In the genomic region with DNA sequence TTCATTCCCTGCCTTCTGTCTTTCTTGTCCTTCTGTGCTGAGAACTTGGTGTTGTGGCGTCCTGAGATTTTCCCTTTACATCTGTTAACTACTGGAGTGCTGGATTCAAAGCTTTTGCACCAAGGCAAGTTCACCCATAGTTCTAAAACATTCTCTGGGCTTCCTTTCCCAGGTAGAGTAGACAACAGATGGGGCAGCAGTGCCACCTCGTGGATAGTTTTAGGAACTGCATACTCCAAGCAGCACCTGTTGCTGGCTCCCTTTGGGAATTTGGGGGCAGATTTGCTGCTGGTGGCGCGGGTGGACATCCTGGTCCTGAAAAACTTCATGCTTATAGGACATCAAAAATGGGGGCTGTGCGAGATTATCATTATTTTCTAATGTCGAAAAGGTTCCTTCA, we compare ENCODE assay signal across 8 mouse cellular contexts.
A peak's percentile ranks its signal among the peaks of the same experiment; 100 is the strongest.
DNase-seq lines count a peak whose midpoint lies in the region; ATAC-seq and TF ChIP-seq lines count a peak whose summit lies in the region.

No protein-coding gene starts in this region.

- no peak for TF ChIP-seq POLR2A in cortical plate, adult 2 months (IDR thresholded peaks at IDR 0.05; ENCODE audit: extremely low read depth, insufficient read depth, low read length)
- TF ChIP-seq POLR2A in spleen, adult 2 months (IDR thresholded peaks at IDR 0.05; ENCODE audit: low read depth, low read length): no peak

- H3K4me3 ChIP-seq in cortical plate, adult 2 months (ENCODE audit: insufficient read depth, low read length): no peak overlapping the region
- no peak overlapping the region for H3K4me3 ChIP-seq in heart, postnatal 0 days (ENCODE audit: low read depth, low read length)
- no peak overlapping the region for H3K4me3 ChIP-seq in spleen, adult 2 months (ENCODE audit: extremely low read depth, insufficient read depth, insufficient read length)

- peak; percentile 92 for TF ChIP-seq CTCF in cortical plate, adult 2 months (IDR thresholded peaks at IDR 0.05; ENCODE audit: extremely low read depth, insufficient read depth, low read length)
- peak; percentile 94 for TF ChIP-seq CTCF in heart, postnatal 0 days (IDR thresholded peaks at IDR 0.05; ENCODE audit: low read depth)
- TF ChIP-seq CTCF in spleen, adult 2 months (IDR thresholded peaks at IDR 0.05; ENCODE audit: extremely low read depth, insufficient read depth, insufficient read length, insufficient replicate concordance): peak; percentile 39; the same call in 1 of the 2 replicates

- H3K27ac ChIP-seq in cortical plate, adult 2 months (ENCODE audit: insufficient read depth, low read length): no peak overlapping the region
- H3K27ac ChIP-seq in heart, postnatal 0 days (ENCODE audit: low read depth): no peak overlapping the region
- H3K27ac ChIP-seq in spleen, adult 2 months (ENCODE audit: insufficient read depth, low read length): no peak overlapping the region

- TF ChIP-seq EP300 in heart, postnatal 0 days (IDR thresholded peaks at IDR 0.05; ENCODE audit: low read depth): no peak

- WGBS in heart, postnatal 0 days: 8% methylated on average over 6 of the region's 6 CpGs
- WGBS in spleen, adult 2 months: 10% methylated on average over 6 of the region's 6 CpGs

- no peaks in the 10 kb centered on the region for H3K4me1 ChIP-seq in cortical plate, adult 2 months (ENCODE audit: control insufficient read depth, insufficient read depth, low read length)
- no peaks in the 10 kb centered on the region for H3K4me1 ChIP-seq in heart, postnatal 0 days (ENCODE audit: control insufficient read depth, insufficient read depth)
- no peaks in the 10 kb centered on the region for H3K4me1 ChIP-seq in spleen, adult 2 months (ENCODE audit: control insufficient read depth, insufficient read depth, insufficient read length)

- no peak overlapping the region for H3K4me2 ChIP-seq in heart, postnatal 0 days (ENCODE audit: low read depth, low read length)

- ATAC-seq in heart, postnatal 0 days (ENCODE audit: insufficient read depth, low read depth): no peak
- peak; percentile 72 for ATAC-seq in megakaryocyte, adult 5-6 weeks (ENCODE audit: poor library complexity, severe bottlenecking)

- no peaks in the 10 kb centered on the region for H3K36me3 ChIP-seq in heart, postnatal 0 days (replicated peaks; ENCODE audit: control insufficient read depth, insufficient read depth, low read length)
- no peaks in the 10 kb centered on the region for H3K36me3 ChIP-seq in spleen, adult 2 months (ENCODE audit: control insufficient read depth, insufficient read depth, low read length)

- no peaks in the 10 kb centered on the region for H3K9me3 ChIP-seq in heart, postnatal 0 days (replicated peaks; ENCODE audit: control insufficient read depth, low read length)

- no peaks in the 10 kb centered on the region for H3K27me3 ChIP-seq in heart, postnatal 0 days (ENCODE audit: control insufficient read depth, insufficient read depth, low read length)
- H3K27me3 ChIP-seq in spleen, adult 2 months (ENCODE audit: control insufficient read depth, insufficient read depth, low read length): no peaks in the 10 kb centered on the region

- H3K9ac ChIP-seq in heart, postnatal 0 days (replicated peaks; ENCODE audit: low read depth, low read length): no peak overlapping the region

- DNase-seq in heart, adult 18-20 months: peak; percentile 8 to 76
- DNase-seq in heart, adult 11 months: no peak
- peak; percentile 59 to 62 for DNase-seq in adrenal gland, adult 18-20 months (ENCODE audit: low spot score in 2 of 2)
- peak; percentile 44 for DNase-seq in heart, postnatal 0 days (ENCODE audit: low spot score)
- DNase-seq in layer of hippocampus, postnatal 10 days (ENCODE audit: low spot score in 2 of 2): peak; percentile 70 to 79
- DNase-seq in spleen, adult 2 months (ENCODE audit: low read depth in 1 of 2, low spot score in 2 of 2): peak in 1 of 2 experiments; percentile 20

Comparison
In these comparisons a context has a peak if more than half of its experiments do, and no peak if none do; other contexts are left out.
1. CTCF ChIP-seq: peak in every context shown above with its lines; median percentile 94 in heart, postnatal 0 days; 92 in cortical plate, adult 2 months; 39 in spleen, adult 2 months.